Mouse (Mus musculus): ENCODE data around the gene Ppp1r14c. TPM values are rescaled to one million over a fixed set of nuclear protein-coding genes. Genes with fewer than 3 reads are reported as not detected.
A peak's percentile ranks its signal among the peaks of the same experiment; 100 is the strongest.

Ppp1r14c gene
- polyA plus RNA-seq, 1 experiment from 2014 or later = 6.0 TPM

DNA sequence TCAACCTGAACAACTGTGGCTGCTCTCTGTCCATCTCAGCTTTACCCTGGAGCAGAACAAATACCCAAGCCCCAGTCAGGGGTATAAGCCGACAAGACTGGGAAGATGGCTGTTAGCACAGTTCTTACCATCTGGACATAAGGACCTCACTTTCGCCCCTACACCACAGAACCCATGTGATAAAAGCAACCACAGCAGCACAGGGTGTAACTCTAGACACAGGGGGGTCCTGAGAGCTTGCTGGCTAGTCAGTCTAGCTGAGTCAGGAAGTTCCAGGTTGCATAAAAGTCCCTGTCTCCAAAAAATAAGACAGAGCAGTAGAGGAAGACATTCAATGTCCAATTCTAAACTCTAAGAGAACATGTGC, 142.3 kb downstream of the Ppp1r14c start:
- no peaks in the 10 kb centered on the region for H3K9me3 ChIP-seq
- no peak overlapping the region for H3K27ac ChIP-seq
- H3K27me3 ChIP-seq (ENCODE audit: insufficient read depth, poor library complexity, severe bottlenecking) = no peaks in the 10 kb centered on the region
- H3K4me1 ChIP-seq (replicated peaks) = no peaks in the 10 kb centered on the region; the same call in 1 of the 2 replicates
- H3K36me3 ChIP-seq = no peaks in the 10 kb centered on the region
- DNase-seq (ENCODE audit: low spot score) = no peak
- no peak overlapping the region for H3K4me3 ChIP-seq
- WGBS = 82% methylated on average over 2 of the region's 2 CpGs

DNA sequence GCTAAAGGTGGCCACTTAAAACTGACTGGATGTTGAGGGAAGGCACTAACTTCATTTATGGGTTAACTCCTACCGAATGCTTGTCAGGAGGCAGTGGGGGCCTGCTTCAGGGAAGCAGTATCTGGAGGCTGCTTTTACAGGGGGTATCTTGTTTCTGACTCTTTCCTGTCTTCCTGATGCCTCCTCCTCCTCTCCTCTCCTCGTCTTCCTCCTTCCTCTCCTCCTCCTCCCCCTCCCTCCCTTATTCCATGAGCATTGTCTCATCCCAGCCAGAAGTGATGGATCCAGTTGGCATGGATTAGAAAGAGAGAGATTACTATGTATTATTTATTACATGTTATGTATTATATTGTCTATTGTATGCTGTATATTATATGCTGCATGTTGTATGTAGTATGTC, 142.9 kb downstream of the Ppp1r14c start:
- 72% methylated on average over 2 of the region's 2 CpGs for WGBS
- no peak for DNase-seq (ENCODE audit: low spot score)

DNA sequence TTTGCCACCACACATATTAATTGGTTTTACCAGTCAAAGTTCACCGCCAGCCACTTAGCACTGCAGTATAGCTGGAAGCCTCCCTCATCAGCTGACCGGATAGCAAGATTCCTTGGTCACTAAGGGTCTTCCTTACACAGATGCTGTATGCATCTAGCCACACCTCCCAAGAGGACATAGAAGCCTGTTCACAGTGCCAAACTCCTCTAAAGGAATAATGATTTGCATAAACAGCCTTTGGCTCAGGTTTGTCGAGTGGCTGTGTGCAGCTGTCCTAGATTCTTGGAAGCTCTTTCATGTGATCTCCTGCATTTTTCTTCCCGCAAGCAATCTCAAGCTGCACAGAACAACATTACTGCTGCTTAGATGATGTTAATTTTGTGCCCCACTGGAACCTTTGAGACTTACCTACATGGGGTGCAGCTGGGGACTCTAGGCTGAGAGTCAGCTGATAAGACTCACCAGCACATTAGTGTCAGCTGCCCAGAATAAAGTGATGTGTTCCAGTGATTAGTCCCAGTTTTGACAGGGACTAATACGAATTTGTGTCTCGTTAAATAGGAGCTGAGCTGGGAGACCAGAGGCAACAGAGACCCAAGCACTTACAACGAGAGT, 143.9 kb downstream of the Ppp1r14c start:
- DNase-seq (ENCODE audit: low spot score) = no peak
- WGBS = 80% methylated on average over 7 of the region's 7 CpGs
- no peak overlapping the region for H3K4me3 ChIP-seq
- peaks cover 2% of the 10 kb centered on the region; the same call in 1 of the 2 replicates for H3K4me1 ChIP-seq (replicated peaks)
- H3K27me3 ChIP-seq (ENCODE audit: insufficient read depth, poor library complexity, severe bottlenecking) = no peaks in the 10 kb centered on the region
- H3K27ac ChIP-seq = no peak overlapping the region
- no peaks in the 10 kb centered on the region for H3K36me3 ChIP-seq
- no peaks in the 10 kb centered on the region for H3K9me3 ChIP-seq

More for the DNA sequence above, 142.9 kb downstream of the Ppp1r14c start:
- H3K9me3 ChIP-seq = no peaks in the 10 kb centered on the region
- H3K27me3 ChIP-seq (ENCODE audit: insufficient read depth, poor library complexity, severe bottlenecking) = no peaks in the 10 kb centered on the region
- no peak overlapping the region for H3K4me3 ChIP-seq
- no peaks in the 10 kb centered on the region; the same call in 1 of the 2 replicates for H3K4me1 ChIP-seq (replicated peaks)
- H3K27ac ChIP-seq = no peak overlapping the region
- H3K36me3 ChIP-seq = no peaks in the 10 kb centered on the region

DNA sequence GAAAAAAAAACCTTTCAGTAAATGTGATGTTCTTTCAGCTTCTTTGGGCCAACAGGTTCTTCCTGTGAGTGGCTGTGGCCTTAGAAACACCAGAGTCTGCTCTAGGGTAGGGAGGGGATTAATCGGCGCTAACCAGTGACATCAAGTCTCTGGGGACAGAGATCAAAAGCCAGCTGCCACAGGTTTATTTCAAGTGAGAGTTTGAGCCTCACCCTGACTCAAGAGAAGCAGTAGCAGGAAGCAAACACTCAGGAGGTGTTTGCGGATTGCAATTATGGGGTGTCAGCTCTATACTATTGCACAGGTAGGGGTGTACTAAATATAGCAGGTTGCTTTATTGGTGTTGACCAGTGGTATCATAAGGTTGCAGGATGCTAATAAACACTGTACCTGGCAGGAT, 144.6 kb downstream of the Ppp1r14c start:
- 79% methylated on average over 3 of the region's 3 CpGs for WGBS
- DNase-seq (ENCODE audit: low spot score) = no peak
- Histone ChIP-seq H3K36me3 (no peaks in the 10 kb centered on the region), H3K9me3 (no peaks in the 10 kb centered on the region), H3K27me3 (ENCODE audit: insufficient read depth, poor library complexity, severe bottlenecking) (no peaks in the 10 kb centered on the region), H3K27ac (no peak overlapping the region), H3K4me3 (no peak overlapping the region), H3K4me1 (replicated peaks) (peaks cover 3% of the 10 kb centered on the region; the same call in 1 of the 2 replicates)

DNA sequence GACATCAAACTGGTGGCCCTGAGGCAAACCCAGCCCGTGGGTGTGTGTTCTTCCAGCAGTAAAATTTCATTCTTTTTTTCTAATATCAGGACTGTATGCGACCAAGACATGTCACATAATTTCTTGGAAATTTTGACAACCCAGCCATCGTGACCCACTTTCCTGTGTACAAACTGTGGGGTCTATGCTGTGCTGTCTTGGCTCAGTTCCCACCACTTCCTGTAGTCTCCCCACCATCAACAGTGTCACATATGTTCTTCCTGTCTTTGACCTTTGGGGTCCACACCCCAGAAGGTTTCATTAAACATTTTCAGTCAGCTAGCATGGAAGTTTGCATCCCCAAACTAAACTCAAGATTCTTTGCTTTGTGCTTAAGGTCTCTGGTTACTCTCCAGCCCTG, 145.5 kb downstream of the Ppp1r14c start:
- no peaks in the 10 kb centered on the region for H3K36me3 ChIP-seq
- no peak for DNase-seq (ENCODE audit: low spot score)

DNA sequence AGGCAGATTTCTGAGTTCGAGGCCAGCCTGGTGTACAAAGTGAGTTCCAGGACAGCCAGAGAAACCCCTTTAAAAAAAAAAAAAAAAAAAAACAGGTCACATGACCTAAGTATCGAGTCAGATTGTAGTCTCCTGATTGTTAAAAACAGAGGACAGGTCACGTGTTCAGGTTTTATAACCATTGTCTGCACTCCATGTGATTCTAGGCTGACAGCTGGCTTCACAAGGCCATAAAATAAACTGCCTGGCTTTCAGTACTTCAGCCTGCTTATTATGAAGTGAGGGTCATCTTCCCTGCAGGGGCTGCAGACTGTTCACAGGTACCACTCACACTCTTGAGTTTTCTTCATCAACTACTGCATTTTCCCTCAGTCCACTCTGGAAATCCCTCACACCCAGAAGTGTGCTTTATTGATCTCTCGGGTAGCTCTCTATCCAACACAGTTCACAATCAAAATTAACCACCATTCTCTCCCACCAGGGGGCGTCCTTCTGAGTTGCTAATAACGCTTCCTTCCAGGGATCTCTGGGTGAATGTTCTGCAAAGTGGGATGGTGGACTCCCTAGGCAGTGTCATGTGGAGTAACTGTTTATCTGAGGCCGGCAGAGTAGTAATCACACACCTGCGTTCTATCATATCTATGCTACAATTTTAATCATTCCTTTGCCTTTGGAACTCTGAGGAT, 146.9 kb downstream of the Ppp1r14c start:
- H3K27ac ChIP-seq = no peak overlapping the region
- peak; percentile 12 for DNase-seq (ENCODE audit: low spot score)
- WGBS = 75% methylated on average over 8 of the region's 8 CpGs
- peaks cover 3% of the 10 kb centered on the region; the same call in 1 of the 2 replicates for H3K4me1 ChIP-seq (replicated peaks)
- no peaks in the 10 kb centered on the region for H3K9me3 ChIP-seq
- no peak overlapping the region for H3K4me3 ChIP-seq
- H3K36me3 ChIP-seq = no peaks in the 10 kb centered on the region
- no peaks in the 10 kb centered on the region for H3K27me3 ChIP-seq (ENCODE audit: insufficient read depth, poor library complexity, severe bottlenecking)

More for the DNA sequence above, 145.5 kb downstream of the Ppp1r14c start:
- no peaks in the 10 kb centered on the region for H3K9me3 ChIP-seq
- 70% methylated on average over 3 of the region's 3 CpGs for WGBS
- no peak overlapping the region for H3K4me3 ChIP-seq
- no peaks in the 10 kb centered on the region for H3K27me3 ChIP-seq (ENCODE audit: insufficient read depth, poor library complexity, severe bottlenecking)
- H3K4me1 ChIP-seq (replicated peaks) = peaks cover 3% of the 10 kb centered on the region; the same call in 1 of the 2 replicates
- no peak overlapping the region for H3K27ac ChIP-seq

DNA sequence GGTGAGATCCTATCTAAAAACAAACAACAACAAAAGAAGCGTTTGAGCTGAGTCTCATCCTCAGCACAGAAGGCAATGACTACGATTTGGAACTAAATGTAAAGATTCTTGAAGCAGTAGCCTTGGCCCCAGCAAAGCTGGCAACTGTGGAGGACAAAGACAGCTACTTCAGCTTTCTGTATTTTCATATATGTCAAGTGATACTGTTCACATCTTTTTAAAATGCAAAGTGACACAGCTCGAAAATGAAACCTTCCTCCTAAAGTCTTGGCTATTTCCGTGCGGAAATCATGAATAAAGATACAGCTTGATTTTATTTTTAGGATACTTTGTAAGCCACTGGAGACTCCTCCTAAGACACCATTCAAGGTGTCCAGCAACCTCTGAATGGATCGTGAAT, 148.1 kb downstream of the Ppp1r14c start:
- Histone ChIP-seq H3K4me1 (replicated peaks) (peaks cover 3% of the 10 kb centered on the region; the same call in 1 of the 2 replicates), H3K9me3 (no peaks in the 10 kb centered on the region), H3K27ac (no peak overlapping the region), H3K4me3 (no peak overlapping the region), H3K27me3 (ENCODE audit: insufficient read depth, poor library complexity, severe bottlenecking) (no peaks in the 10 kb centered on the region), H3K36me3 (no peaks in the 10 kb centered on the region)
- WGBS = 69% methylated on average over 6 of the region's 6 CpGs
- no peak for DNase-seq (ENCODE audit: low spot score)

Other genes with a start within 250 kb of the Ppp1r14c start
- gene H60c, start 98.3 kb upstream of the Ppp1r14c start, polyA plus RNA-seq (2016; fragmentation: Nextera tagmentation; extraction: Ambion mirVana) = not detected in 2 replicates
- gene Iyd, start 174.2 kb downstream of the Ppp1r14c start, polyA plus RNA-seq (2016; fragmentation: Nextera tagmentation; extraction: Ambion mirVana) = not detected in 2 replicates